20 mouse cellular contexts compared by ENCODE assay signal in the genomic region with DNA sequence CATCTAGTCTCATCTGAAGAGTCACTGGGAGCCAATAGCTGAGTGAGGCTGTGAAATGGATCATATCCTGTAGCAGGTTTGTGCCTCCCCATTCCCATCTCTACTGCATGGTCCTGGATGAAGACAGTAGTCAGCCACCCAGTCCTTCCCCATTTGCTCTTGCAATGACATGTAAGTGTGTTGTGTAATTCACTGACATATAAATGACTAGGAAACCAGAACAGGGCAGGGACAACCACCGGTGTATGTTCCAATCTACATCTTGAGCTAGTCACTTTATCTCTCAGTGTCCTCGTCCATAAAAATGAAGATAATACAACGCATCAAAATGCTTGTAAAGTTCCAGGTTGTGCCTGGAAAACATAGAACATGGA.
DNase-seq lines count a peak whose midpoint lies in the region; ATAC-seq and TF ChIP-seq lines count a peak whose summit lies in the region.
"Had no signal": no experiment of that assay in that cellular context is flagged by ENCODE, and none has a peak within 500 bp of the region (broad histone marks: within the 10 kb centered on the region; RNA-seq: fewer than 3 reads in every experiment).

No protein-coding gene starts in this region.

- H3K27me3 ChIP-seq in heart, embryonic 12.5 days (replicated peaks), result no peaks in the 10 kb centered on the region
- H3K27me3 ChIP-seq in kidney, adult 2 months (replicated peaks; ENCODE audit: control insufficient read depth, insufficient read depth, low read length), result no peaks in the 10 kb centered on the region
- H3K27me3 ChIP-seq in hindbrain, embryonic 11.5 days (ENCODE audit: control insufficient read depth, insufficient read depth, low read length), result no peaks in the 10 kb centered on the region
- H3K27me3 ChIP-seq: hindbrain, embryonic 13.5 days; intestine, embryonic 15.5 days had no signal

- TF ChIP-seq POLR2A in kidney, adult 2 months (IDR thresholded peaks at IDR 0.05; ENCODE audit: low read depth, low read length), result no peak

- no peaks in the 10 kb centered on the region for H3K36me3 ChIP-seq in heart, embryonic 12.5 days
- no peaks in the 10 kb centered on the region for H3K36me3 ChIP-seq in macrophage (ENCODE audit: inconsistent target)
- no peaks in the 10 kb centered on the region for H3K36me3 ChIP-seq in kidney, adult 2 months (ENCODE audit: control insufficient read depth, insufficient read depth, low read length)
- no peaks in the 10 kb centered on the region for H3K36me3 ChIP-seq in hindbrain, embryonic 11.5 days (ENCODE audit: control insufficient read depth, insufficient read depth, low read length)
- H3K36me3 ChIP-seq: forebrain, embryonic 10.5 days; heart, embryonic 10.5 days; hindbrain, embryonic 13.5 days; intestine, embryonic 15.5 days had no signal

- ATAC-seq in heart, embryonic 12.5 days (ENCODE audit: insufficient number of reproducible peaks, low FRiP score), result no peak
- peak; percentile 60 for ATAC-seq in common myeloid progenitor, adult 5-6 weeks (replicated peaks; ENCODE audit: low read depth, poor library complexity, severe bottlenecking)
- ATAC-seq in neutrophil, adult 5-6 weeks (ENCODE audit: extremely low read depth, insufficient number of reproducible peaks, low FRiP score, poor library complexity, severe bottlenecking), result peak; percentile 75; the same call in 1 of the 2 replicates
- ATAC-seq in hindbrain, embryonic 11.5 days (ENCODE audit: low FRiP score), result no peak
- ATAC-seq: activated CD4-positive, CD25-positive, alpha-beta regulatory T cell, adult 4 months; forebrain, embryonic 14.5 days; forebrain, postnatal 0 days; hindbrain, embryonic 16.5 days; intestine, embryonic 15.5 days had no signal

- no peak overlapping the region for H3K4me3 ChIP-seq in heart, embryonic 12.5 days
- H3K4me3 ChIP-seq in macrophage (ENCODE audit: inconsistent target), result no peak overlapping the region
- H3K4me3 ChIP-seq in kidney, adult 2 months (ENCODE audit: insufficient read depth, low read depth, low read length), result no peak overlapping the region
- no peak overlapping the region for H3K4me3 ChIP-seq in hindbrain, embryonic 11.5 days (ENCODE audit: low read depth, low read length)
- H3K4me3 ChIP-seq: forebrain, embryonic 10.5 days; heart, adult 2 months; heart, embryonic 10.5 days; hindbrain, embryonic 13.5 days; intestine, embryonic 15.5 days had no signal

- TF ChIP-seq CTCF in kidney, adult 2 months (conservative IDR thresholded peaks at IDR 0.05; ENCODE audit: insufficient read depth, insufficient read length, low read depth, low read length), result no peak

- H3K4me1 ChIP-seq in heart, embryonic 12.5 days (replicated peaks), result no peaks in the 10 kb centered on the region
- H3K4me1 ChIP-seq in kidney, adult 2 months (ENCODE audit: control insufficient read depth, insufficient read depth, low read length), result no peaks in the 10 kb centered on the region
- no peaks in the 10 kb centered on the region for H3K4me1 ChIP-seq in hindbrain, embryonic 11.5 days (replicated peaks; ENCODE audit: control insufficient read depth, insufficient read depth, low read length)
- H3K4me1 ChIP-seq: forebrain, embryonic 10.5 days; heart, embryonic 10.5 days; hindbrain, embryonic 13.5 days; intestine, embryonic 15.5 days had no signal

- H3K9ac ChIP-seq in heart, embryonic 12.5 days, result no peak overlapping the region
- no peak overlapping the region for H3K9ac ChIP-seq in hindbrain, embryonic 11.5 days (ENCODE audit: low read depth, low read length)
- H3K9ac ChIP-seq: forebrain, postnatal 0 days; hindbrain, embryonic 13.5 days; intestine, embryonic 15.5 days had no signal

- DNase-seq in heart, adult 11 months, result peak; percentile 55
- no peak for DNase-seq in kidney, adult 2 months
- no peak for DNase-seq in hindbrain, embryonic 11.5 days (ENCODE audit: low spot score)
- DNase-seq: adrenal gland, adult 8-10 months; adrenal gland, postnatal 25 days; forebrain, postnatal 0 days; gastrocnemius, postnatal 14 days; heart, adult 2 months; kidney, adult 11 months had no signal

- no peaks in the 10 kb centered on the region for H3K9me3 ChIP-seq in heart, embryonic 12.5 days (replicated peaks)
- no peaks in the 10 kb centered on the region for H3K9me3 ChIP-seq in hindbrain, embryonic 11.5 days (ENCODE audit: control insufficient read depth, low read length)
- H3K9me3 ChIP-seq: forebrain, embryonic 10.5 days; heart, embryonic 10.5 days; hindbrain, embryonic 13.5 days; intestine, embryonic 15.5 days had no signal

- H3K4me2 ChIP-seq in heart, embryonic 12.5 days, result no peak overlapping the region
- H3K4me2 ChIP-seq in hindbrain, embryonic 11.5 days (replicated peaks; ENCODE audit: low read depth, low read length), result no peak overlapping the region
- H3K4me2 ChIP-seq: hindbrain, embryonic 13.5 days; intestine, embryonic 15.5 days had no signal

- H3K79me2 ChIP-seq in macrophage (ENCODE audit: inconsistent target), result no peaks in the 10 kb centered on the region

- H3K27ac ChIP-seq in heart, embryonic 12.5 days (ENCODE audit: poor library complexity, severe bottlenecking), result no peak overlapping the region
- peak overlapping the region; percentile 21 for H3K27ac ChIP-seq in macrophage
- no peak overlapping the region for H3K27ac ChIP-seq in kidney, adult 2 months (ENCODE audit: insufficient read depth, low read depth, low read length)
- no peak overlapping the region for H3K27ac ChIP-seq in hindbrain, embryonic 11.5 days (ENCODE audit: low read depth, low read length)
- H3K27ac ChIP-seq: forebrain, embryonic 10.5 days; heart, adult 2 months; heart, embryonic 10.5 days; hindbrain, embryonic 13.5 days; intestine, embryonic 15.5 days had no signal

- 74% methylated on average over 3 of the region's 3 CpGs for WGBS in heart, embryonic 12.5 days
- WGBS in macrophage (ENCODE audit: missing documents), result 28% methylated on average over 3 of the region's 3 CpGs
- WGBS in kidney, adult 2 months, result 77% methylated on average over 3 of the region's 3 CpGs
- WGBS in hindbrain, embryonic 11.5 days, result 94% methylated on average over 3 of the region's 3 CpGs

Comparison
In these comparisons a context has a peak if more than half of its experiments do, and no peak if none do; other contexts are left out.
1. ATAC-seq: peak in common myeloid progenitor, adult 5-6 weeks (single experiment) and neutrophil, adult 5-6 weeks (single experiment); none in heart, embryonic 12.5 days (single experiment) and hindbrain, embryonic 11.5 days (single experiment).